In genomic region chr2:152089078-152089477, GRCm38 (mm10) we compare ENCODE assay signal across 9 mouse cellular contexts. TPM values are rescaled to one million over a fixed set of nuclear protein-coding genes. Genes with fewer than 3 reads are reported as not detected.
DNase-seq lines count a peak whose midpoint lies in the region; ATAC-seq and TF ChIP-seq lines count a peak whose summit lies in the region.
"Had no signal": no experiment of that assay in that cellular context is flagged by ENCODE, and none has a peak within 500 bp of the region (broad histone marks: within the 10 kb centered on the region; RNA-seq: fewer than 3 reads in every experiment).

No protein-coding gene starts in this region.

- WGBS in embryonic facial prominence, embryonic 10.5 days = 8% methylated on average over 4 of the region's 4 CpGs
- 4% methylated on average over 4 of the region's 4 CpGs for WGBS in large intestine, adult 2 months

- H3K4me1 ChIP-seq in MEL (ENCODE audit: control insufficient read depth in 1 of 2, insufficient read depth in 2 of 2, low read length in 2 of 2) = peaks cover 0 to 9% of the 10 kb centered on the region in 2 experiments; a peak in 1 of 4 replicates
- H3K4me1 ChIP-seq in embryonic facial prominence, embryonic 10.5 days = peaks cover 18% of the 10 kb centered on the region

- H3K27me3 ChIP-seq in MEL (ENCODE audit: control insufficient read depth in 1 of 2, insufficient read depth in 2 of 2, low read length in 2 of 2) = no peaks in the 10 kb centered on the region
- H3K27me3 ChIP-seq in embryonic facial prominence, embryonic 10.5 days (replicated peaks; ENCODE audit: low read depth, poor library complexity, severe bottlenecking) = peaks cover 86% of the 10 kb centered on the region

- intact Hi-C loops in left cerebral cortex, adult 2 months (cut with DNase I) = loop anchor here (1.0 kb wide), 1 partner anchor 108 kb away; no protein-coding TSS in a partner anchor

- H3K27ac ChIP-seq in left cerebral cortex, adult 2 months = no peak overlapping the region
- no peak overlapping the region for H3K27ac ChIP-seq in MEL (ENCODE audit: control insufficient read depth, low read depth, low read length)
- no peak overlapping the region for H3K27ac ChIP-seq in embryonic facial prominence, embryonic 10.5 days (replicated peaks)
- H3K27ac ChIP-seq: lung, embryonic 15.5 days had no signal

- peaks cover 0 to 3% of the 10 kb centered on the region in 2 experiments; a peak in 2 of 4 replicates for H3K36me3 ChIP-seq in MEL (ENCODE audit: control insufficient read depth in 1 of 2, insufficient read depth in 2 of 2, low read length in 2 of 2)
- H3K36me3 ChIP-seq in embryonic facial prominence, embryonic 10.5 days (replicated peaks) = no peaks in the 10 kb centered on the region
- H3K36me3 ChIP-seq: lung, embryonic 15.5 days had no signal

- no peak for ATAC-seq in inflammation-experienced regulatory T-cells, adult 6 months

- TF ChIP-seq POLR2A in MEL (IDR thresholded peaks at IDR 0.05; ENCODE audit: control insufficient read depth in 1 of 2, insufficient read depth in 1 of 2, low read depth in 1 of 2, low read length in 2 of 2, poor library complexity in 1 of 2) = no peak

- DNase-seq in left cerebral cortex, adult 2 months (ENCODE audit: extremely low spot score in 1 of 2, low spot score in 2 of 2) = peak; percentile 66 to 76
- DNase-seq in left cerebral cortex, adult 8-10 months (ENCODE audit: low spot score in 2 of 2) = no peak
- DNase-seq in MEL (ENCODE audit: low read depth, low spot score) = peak; percentile 59
- DNase-seq in adrenal gland, postnatal 25 days = peak; percentile 64
- DNase-seq in embryonic facial prominence, embryonic 10.5 days (ENCODE audit: low spot score) = peak; percentile 60
- peak; percentile 21 for DNase-seq in large intestine, adult 2 months (ENCODE audit: low read depth, low spot score)
- peak; percentile 37 for DNase-seq in naive thymus-derived CD4-positive, alpha-beta T cell, adult 2 months (ENCODE audit: low read depth)

- H3K9ac ChIP-seq in MEL (ENCODE audit: control insufficient read depth, low read depth, low read length, poor library complexity, severe bottlenecking) = no peak overlapping the region
- H3K9ac ChIP-seq: lung, embryonic 15.5 days had no signal

- H3K9me3 ChIP-seq in MEL (replicated peaks; ENCODE audit: insufficient read depth, low read length) = no peaks in the 10 kb centered on the region
- no peaks in the 10 kb centered on the region for H3K9me3 ChIP-seq in embryonic facial prominence, embryonic 10.5 days
- H3K9me3 ChIP-seq: lung, embryonic 15.5 days had no signal

- peak; percentile 78 for TF ChIP-seq RAD21 in MEL (IDR thresholded peaks at IDR 0.05; ENCODE audit: low read depth, low read length)

- TF ChIP-seq CTCF in left cerebral cortex, adult 2 months (IDR thresholded peaks at IDR 0.05) = peak; percentile 94
- peak; percentile 85 to 89 (median 88) for TF ChIP-seq CTCF in MEL (IDR thresholded peaks at IDR 0.05 in 2 of 3, conservative IDR thresholded peaks at IDR 0.05 in 1 of 3; ENCODE audit: control insufficient read depth in 1 of 3, insufficient read depth in 1 of 3, low read depth in 2 of 3, low read length in 3 of 3, poor library complexity in 1 of 3, severe bottlenecking in 1 of 3)

- no peak for TF ChIP-seq EP300 in MEL (IDR thresholded peaks at IDR 0.05; ENCODE audit: low read depth in 1 of 2, low read length in 2 of 2)

- H3K4me3 ChIP-seq in left cerebral cortex, adult 2 months = no peak overlapping the region
- no peak overlapping the region for H3K4me3 ChIP-seq in MEL (ENCODE audit: control insufficient read depth in 1 of 2, insufficient read depth in 1 of 2, low read depth in 2 of 2, low read length in 2 of 2)
- H3K4me3 ChIP-seq in embryonic facial prominence, embryonic 10.5 days = no peak overlapping the region
- H3K4me3 ChIP-seq: lung, embryonic 15.5 days had no signal

- no peaks in the 10 kb centered on the region for H3K79me2 ChIP-seq in MEL (ENCODE audit: control insufficient read depth, insufficient read depth, low read length, poor library complexity)

TF ChIP-seq in MEL, 35 proteins besides CTCF, POLR2A, EP300 and RAD21:
- TF ChIP-seq SMC3 (IDR thresholded peaks at IDR 0.05; ENCODE audit: low read depth, low read length) (peak; percentile 90), ZC3H11A (IDR thresholded peaks at IDR 0.05; ENCODE audit: low read depth, low read length) (peak; percentile 74), TBP (IDR thresholded peaks at IDR 0.05; ENCODE audit: low read depth, low read length) (0 out of 2 replicates have a peak, but pooled peaks have one; percentile 32), ZKSCAN1 (IDR thresholded peaks at IDR 0.05; ENCODE audit: low read depth, low read length) (peak; percentile 96), BHLHE40 (IDR thresholded peaks at IDR 0.05; ENCODE audit: borderline replicate concordance, low read depth, low read length) (no peak), GATA1 (IDR thresholded peaks at IDR 0.05; ENCODE audit: low read depth, low read length) (peak; percentile 82)

RNA-seq across cellular contexts. Expression of gene Scrt2, which starts 7.7 kb away (rescaled TPM):
- 10 to 100 TPM; 18.7 to 23.9 TPM for total RNA-seq in left cerebral cortex, adult 2 months (2021)
- total RNA-seq in left cerebral cortex, adult 8-10 months (2022) = 10 to 100 TPM; 17.9 to 22.5 (median 20.4) TPM
- not detected in 2 replicates for total RNA-seq in MEL (2012; rRNA removed)
- not detected for polyA plus RNA-seq in MEL (2012; ENCODE audit: insufficient read depth in 1 of 2, insufficient read length in 2 of 2, low read depth in 1 of 2, low replicate concordance in 2 of 2, missing spikeins in 1 of 2)
- 0.36 TPM in 1 of 2 replicates, not detected in the other for total RNA-seq in adrenal gland, postnatal 25 days (2021)
- 0.93 and 1.5 TPM in 2 replicates for polyA plus RNA-seq in embryonic facial prominence, embryonic 10.5 days (2016; fragmentation: Nextera tagmentation; extraction: Ambion mirVana)
- polyA plus RNA-seq in large intestine, adult 2 months (2012; rRNA removed) = not detected in 2 replicates
- polyA plus RNA-seq in inflammation-experienced regulatory T-cells, adult 6 months (2017; shearing (Covaris generic)) = not detected
- polyA plus RNA-seq: lung, embryonic 15.5 days had no signal

RNA-seq across cellular contexts. Expression of gene Srxn1, which starts 16.2 kb away (rescaled TPM):
- total RNA-seq in left cerebral cortex, adult 2 months (2021) = 100 to 1,000 TPM in 1 of 2 experiments, 10 to 100 TPM in 1; 98.3 to 114 TPM
- total RNA-seq in left cerebral cortex, adult 8-10 months (2022) = 100 to 1,000 TPM in 1 of 4 experiments, 10 to 100 TPM in 3; 84.6 to 103 (median 91.5) TPM
- 27.4 and 31.3 TPM in 2 replicates for total RNA-seq in MEL (2012; rRNA removed)
- 10 to 100 TPM in 1 of 2 experiments, not detected in 1; 48.6 TPM for polyA plus RNA-seq in MEL (2012; ENCODE audit: insufficient read depth in 1 of 2, insufficient read length in 2 of 2, low read depth in 1 of 2, low replicate concordance in 2 of 2, missing spikeins in 1 of 2)
- total RNA-seq in adrenal gland, postnatal 25 days (2021) = 131 and 337 TPM in 2 replicates
- polyA plus RNA-seq in embryonic facial prominence, embryonic 10.5 days (2016; fragmentation: Nextera tagmentation; extraction: Ambion mirVana) = 10.7 and 12.4 TPM in 2 replicates
- 342 and 494 TPM in 2 replicates for polyA plus RNA-seq in large intestine, adult 2 months (2012; rRNA removed)
- polyA plus RNA-seq in inflammation-experienced regulatory T-cells, adult 6 months (2017; shearing (Covaris generic)) = 1 to 10 TPM; 2.5 to 8.0 (median 3.3) TPM

RNA-seq across cellular contexts. Expression of gene Tcf15, which starts 54.3 kb away (rescaled TPM):
- total RNA-seq in left cerebral cortex, adult 2 months (2021) = 1 to 10 TPM; 1.6 to 2.4 TPM
- 1 to 10 TPM in 2 of 4 experiments, under 1 TPM in 2; 0.91 to 1.5 (median 1.0) TPM for total RNA-seq in left cerebral cortex, adult 8-10 months (2022)
- total RNA-seq in MEL (2012; rRNA removed) = not detected in 2 replicates
- polyA plus RNA-seq in MEL (2012; ENCODE audit: insufficient read depth in 1 of 2, insufficient read length in 2 of 2, low read depth in 1 of 2, low replicate concordance in 2 of 2, missing spikeins in 1 of 2) = not detected
- 3.6 and 5.0 TPM in 2 replicates for total RNA-seq in adrenal gland, postnatal 25 days (2021)
- polyA plus RNA-seq in embryonic facial prominence, embryonic 10.5 days (2016; fragmentation: Nextera tagmentation; extraction: Ambion mirVana) = 9.2 and 10.3 TPM in 2 replicates
- 1.6 and 1.7 TPM in 2 replicates for polyA plus RNA-seq in large intestine, adult 2 months (2012; rRNA removed)
- not detected for polyA plus RNA-seq in inflammation-experienced regulatory T-cells, adult 6 months (2017; shearing (Covaris generic))

Comparison
In these comparisons a context has a peak if more than half of its experiments do, and no peak if none do; other contexts are left out.
1. DNase-seq: peak in left cerebral cortex, adult 2 months (2 of 2), MEL (single experiment), adrenal gland, postnatal 25 days (single experiment), embryonic facial prominence, embryonic 10.5 days (single experiment), large intestine, adult 2 months (single experiment) and naive thymus-derived CD4-positive, alpha-beta T cell, adult 2 months (single experiment); none in left cerebral cortex, adult 8-10 months (0 of 2).
2. RNA of gene Scrt2, which starts 7.7 kb away (total RNA-seq): 18.7 to 23.9 TPM in left cerebral cortex, adult 2 months and 17.9 to 22.5 TPM in left cerebral cortex, adult 8-10 months; 0.36 TPM in adrenal gland, postnatal 25 days and not detected in MEL; every median in the first group is over 10 times any median in the second.